ENCODE assay signal across 30 mouse cellular contexts in the genomic region with DNA sequence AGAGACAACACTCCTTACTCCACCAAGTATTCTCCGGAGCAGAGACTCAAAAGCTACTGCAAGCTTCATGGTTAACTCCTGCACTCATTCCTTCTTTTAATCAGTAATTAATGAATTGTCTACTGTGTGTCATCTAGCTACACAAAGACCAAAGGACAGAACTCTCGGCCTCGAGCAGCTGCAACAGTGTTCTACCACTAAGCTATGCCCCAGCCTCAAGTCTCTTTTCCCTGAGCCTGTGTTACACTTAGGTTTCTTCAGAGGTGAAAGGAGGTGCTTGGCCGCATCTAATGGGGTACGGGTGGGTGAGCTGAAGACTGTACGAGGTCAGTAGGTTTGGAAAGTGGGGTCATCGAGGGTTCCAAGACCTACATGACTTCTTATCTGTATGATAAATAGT. TPM values are rescaled to one million over a fixed set of nuclear protein-coding genes. Genes with fewer than 3 reads are reported as not detected.
DNase-seq lines count a peak whose midpoint lies in the region; ATAC-seq lines count a peak whose summit lies in the region.
"Had no signal": no experiment of that assay in that cellular context is flagged by ENCODE, and none has a peak within 500 bp of the region (broad histone marks: within the 10 kb centered on the region; RNA-seq: fewer than 3 reads in every experiment).

No protein-coding gene starts in this region.

- DNase-seq in kidney, adult 11 months: peak; percentile 56
- DNase-seq in kidney, adult 18-20 months: no peak
- DNase-seq in kidney, postnatal 25 days: peak; percentile 44 to 67
- DNase-seq in right cerebral cortex, postnatal 14 days: no peak
- DNase-seq in adrenal gland, postnatal 25 days: no peak
- DNase-seq: cerebellum, adult 2 months; cerebellum, postnatal 14 days; gastrocnemius, postnatal 10 days; layer of hippocampus, postnatal 36 days; left cerebral cortex, postnatal 4 days; liver, postnatal 0 days; lung, postnatal 4 days; thymus, adult 18-20 months had no signal

- no peaks in the 10 kb centered on the region for H3K36me3 ChIP-seq in kidney, embryonic 15.5 days
- H3K36me3 ChIP-seq: embryonic facial prominence, embryonic 15.5 days; hindbrain, embryonic 15.5 days; liver, embryonic 12.5 days; midbrain, embryonic 13.5 days; neural tube, embryonic 13.5 days had no signal

- H3K4me3 ChIP-seq in kidney, embryonic 15.5 days (replicated peaks): no peak overlapping the region
- H3K4me3 ChIP-seq: embryonic facial prominence, embryonic 15.5 days; forebrain, embryonic 13.5 days; hindbrain, embryonic 15.5 days; liver, embryonic 12.5 days; megakaryocyte, embryonic 14.5 days; midbrain, embryonic 13.5 days; neural tube, embryonic 13.5 days had no signal

- no peak overlapping the region for H3K9ac ChIP-seq in kidney, embryonic 15.5 days
- H3K9ac ChIP-seq: embryonic facial prominence, embryonic 15.5 days; forebrain, embryonic 13.5 days; hindbrain, embryonic 15.5 days; liver, embryonic 12.5 days; liver, postnatal 0 days; midbrain, embryonic 13.5 days; neural tube, embryonic 13.5 days had no signal

- no peaks in the 10 kb centered on the region for H3K9me3 ChIP-seq in kidney, embryonic 15.5 days (replicated peaks)
- H3K9me3 ChIP-seq: embryonic facial prominence, embryonic 15.5 days; forebrain, embryonic 13.5 days; hindbrain, embryonic 15.5 days; liver, embryonic 12.5 days; midbrain, embryonic 13.5 days; neural tube, embryonic 13.5 days had no signal

- WGBS in kidney, embryonic 15.5 days: 56% methylated on average over 7 of the region's 7 CpGs

- ATAC-seq in kidney, embryonic 15.5 days (replicated peaks; ENCODE audit: low FRiP score): peak; percentile 61
- ATAC-seq in megakaryocyte-erythroid progenitor cell, adult 5-6 weeks (replicated peaks; ENCODE audit: low FRiP score, low TSS enrichment, poor library complexity, severe bottlenecking): no peak
- ATAC-seq: forebrain, embryonic 13.5 days; inflammation-experienced regulatory T-cells, adult 6 months; liver, embryonic 12.5 days; liver, postnatal 0 days; midbrain, embryonic 13.5 days had no signal

- H3K27me3 ChIP-seq in kidney, embryonic 15.5 days: no peaks in the 10 kb centered on the region
- H3K27me3 ChIP-seq: embryonic facial prominence, embryonic 15.5 days; forebrain, embryonic 13.5 days; hindbrain, embryonic 15.5 days; midbrain, embryonic 13.5 days; neural tube, embryonic 13.5 days had no signal

- peaks cover 19% of the 10 kb centered on the region for H3K4me1 ChIP-seq in kidney, embryonic 15.5 days
- H3K4me1 ChIP-seq: forebrain, embryonic 13.5 days; hindbrain, embryonic 15.5 days; liver, embryonic 12.5 days; midbrain, embryonic 13.5 days; neural tube, embryonic 13.5 days had no signal

- H3K27ac ChIP-seq in kidney, embryonic 15.5 days: peak overlapping the region; percentile 38
- H3K27ac ChIP-seq: embryonic facial prominence, embryonic 15.5 days; forebrain, embryonic 13.5 days; hindbrain, embryonic 15.5 days; liver, embryonic 12.5 days; midbrain, embryonic 13.5 days; neural tube, embryonic 13.5 days had no signal

- H3K4me2 ChIP-seq in kidney, embryonic 15.5 days: no peak overlapping the region
- H3K4me2 ChIP-seq: embryonic facial prominence, embryonic 15.5 days; forebrain, embryonic 13.5 days; heart, embryonic 11.5 days; hindbrain, embryonic 15.5 days; liver, embryonic 12.5 days; midbrain, embryonic 13.5 days; neural tube, embryonic 13.5 days had no signal

RNA-seq across cellular contexts. Expression of a gene that starts 30.6 kb away (rescaled TPM):
- 0.52 and 0.81 TPM in 2 replicates for polyA plus RNA-seq in kidney, embryonic 15.5 days (2015; fragmentation: Nextera tagmentation; extraction: Ambion mirVana)
- not detected in 2 replicates for total RNA-seq in megakaryocyte-erythroid progenitor cell, adult 5-6 weeks (2014; fragmentation: Nextera tagmentation)
- total RNA-seq in megakaryocyte-erythroid progenitor cell, adult 5-6 weeks (2017): not detected in 2 replicates
- total RNA-seq in adrenal gland, postnatal 25 days (2021): 0.61 TPM in 1 of 2 replicates, not detected in the other
- total RNA-seq: hematopoietic stem cell, adult 5-6 weeks; layer of hippocampus, adult 8-10 months; layer of hippocampus, postnatal 36 days; left cerebral cortex, postnatal 4 days had no signal
- polyA plus RNA-seq: cortical plate, adult 2 months; gonadal fat pad, adult 2 months; inflammation-experienced regulatory T-cells, adult 6 months; liver, embryonic 12.5 days; liver, postnatal 0 days; lung, embryonic 16.5 days; midbrain, embryonic 13.5 days; stomach, embryonic 16.5 days had no signal

RNA-seq across cellular contexts. Expression of a gene that starts 30.8 kb away (rescaled TPM):
- polyA plus RNA-seq in kidney, embryonic 15.5 days (2015; fragmentation: Nextera tagmentation; extraction: Ambion mirVana): 2.2 and 2.6 TPM in 2 replicates
- total RNA-seq in megakaryocyte-erythroid progenitor cell, adult 5-6 weeks (2014; fragmentation: Nextera tagmentation): 0.15 TPM in 1 of 2 replicates, not detected in the other
- 0.57 TPM in 1 of 2 replicates, not detected in the other for total RNA-seq in megakaryocyte-erythroid progenitor cell, adult 5-6 weeks (2017)
- total RNA-seq in adrenal gland, postnatal 25 days (2021): 8.0 TPM in 2 replicates
- total RNA-seq: hematopoietic stem cell, adult 5-6 weeks had no signal
- polyA plus RNA-seq: forebrain, embryonic 13.5 days had no signal

Comparison
In these comparisons a context has a peak if more than half of its experiments do, and no peak if none do; other contexts are left out.
1. DNase-seq: peak in kidney, adult 11 months (single experiment) and kidney, postnatal 25 days (2 of 2); none in kidney, adult 18-20 months (single experiment), right cerebral cortex, postnatal 14 days (single experiment) and adrenal gland, postnatal 25 days (single experiment).